Mouse (Mus musculus): ENCODE measurements at regions not wholly inside any gene's neighbourhood (a gene's known extent, or its start where the extent isn't known, plus 50 kb on each side); places are given as distances from the start of the nearest gene placed in this dataset.
"Not testable (repeated sequence)": the region's sequence is repeated elsewhere in the genome, so short reads cannot be mapped to it uniquely, and the experiment has no call there.

- peak; percentile 7; the same call in 1 of the 2 replicates for TF ChIP-seq CTCF (IDR thresholded peaks at IDR 0.05; ENCODE audit: low read depth, low read length)
- not testable (repeated sequence) for TF ChIP-seq POLR2A (IDR thresholded peaks at IDR 0.05; ENCODE audit: extremely low read depth, insufficient read depth, low read length)
Observed at GRCm38 (mm10) chr13:45175711-45176205, 97.3 kb downstream of the Gm9817 start.

All from liver, adult 2 months (tissue).